Mouse (Mus musculus) kidney, adult 2 months (tissue): ENCODE data around the gene Klf11.

Experiments used
- CTCF ChIP-seq: fragments of 200-500 bp; conservative IDR thresholded peaks from 2 replicates; pipeline ENCODE4 v1.5.1; 2011; ENCODE audit warnings: low read depth, mild to moderate bottlenecking, control low read depth, low read length, moderate library complexity, mixed read lengths; ENCODE audit not compliant: insufficient read depth, insufficient read length
- POLR2A ChIP-seq: fragments of 200-500 bp; IDR thresholded peaks from one replicate; pipeline ENCODE4 v1.6.1; 2011; ENCODE audit warnings: low read depth, low read length, control low read depth

DNA sequence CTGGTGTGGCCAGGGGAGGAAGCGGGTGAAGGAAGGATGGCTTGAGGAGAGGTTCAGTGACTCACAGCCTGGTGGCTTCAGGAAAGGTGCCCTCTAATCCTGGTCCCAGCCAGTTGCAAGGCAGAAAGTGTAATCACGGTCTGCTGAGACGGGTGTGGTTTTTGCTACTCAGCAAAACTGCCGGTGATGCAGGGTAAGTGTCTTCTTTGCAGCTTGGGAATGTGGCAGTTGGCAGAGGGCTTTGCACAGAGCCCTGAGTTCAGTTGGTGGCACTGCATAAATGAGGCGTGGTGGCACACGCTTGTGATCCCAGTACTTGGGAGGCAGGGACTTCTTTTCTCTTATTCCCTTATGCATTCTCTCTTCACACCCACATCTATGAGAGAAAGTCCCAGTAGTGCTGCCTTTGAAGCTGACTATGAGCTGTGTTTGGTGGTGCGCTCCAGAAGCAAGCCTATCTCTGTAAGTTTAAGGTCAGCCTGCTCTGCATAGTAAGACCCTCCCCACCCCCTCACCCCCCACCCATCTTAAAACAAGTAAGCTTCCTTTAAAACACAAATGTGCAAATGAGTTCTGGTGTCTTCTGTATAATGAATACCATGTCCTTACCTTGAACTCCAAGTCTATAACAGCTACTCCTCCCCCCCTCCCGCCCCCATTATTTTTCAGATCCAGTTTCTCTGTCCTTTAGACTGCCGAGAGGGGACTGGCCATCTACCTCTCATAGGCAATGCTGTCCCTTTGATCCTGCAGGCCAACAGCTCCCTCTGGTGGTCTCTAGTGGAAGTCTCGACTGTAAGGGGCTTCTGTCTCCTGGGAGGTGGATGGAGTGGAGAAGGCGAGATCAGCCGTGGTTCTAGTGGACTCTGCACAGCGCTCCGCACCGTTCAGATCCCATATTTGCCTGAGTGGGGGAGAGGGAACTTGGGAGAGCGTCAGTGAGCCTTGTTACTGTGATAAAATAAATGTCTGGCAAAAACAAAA lies 45.7 kb downstream of the Klf11 start:
- TF ChIP-seq CTCF = peak; percentile 98
- TF ChIP-seq POLR2A = no peak
